Mouse (Mus musculus): ENCODE data around the gene Ubqln4. TPM values are rescaled to one million over a fixed set of nuclear protein-coding genes. Genes with fewer than 3 reads are reported as not detected.

Ubqln4 gene
- polyA plus RNA-seq, 1 experiment from 2014 or later: 47.8 TPM

- Histone ChIP-seq H3K36me3 (ENCODE audit: control insufficient read depth, insufficient read depth, low read length) (peaks cover 6% of the 10 kb centered on the region), H3K4me2 (ENCODE audit: low read length) (peak overlapping the region; percentile 98), H3K4me3 (replicated peaks; ENCODE audit: low read depth, low read length) (peak overlapping the region; percentile 52), H3K4me1 (ENCODE audit: control insufficient read depth, insufficient read depth, low read length) (peaks cover 57% of the 10 kb centered on the region), H3K27ac (replicated peaks; ENCODE audit: low read depth, low read length) (peak overlapping the region; percentile 99), H3K9ac (replicated peaks; ENCODE audit: low read length) (peak overlapping the region; percentile 98), H3K9me3 (ENCODE audit: control insufficient read depth, low read length) (no peaks in the 10 kb centered on the region), H3K27me3 (ENCODE audit: control insufficient read depth, insufficient read depth, low read length) (no peaks in the 10 kb centered on the region)
- DNase-seq (peak; percentile 35), ATAC-seq (ENCODE audit: low FRiP score, low TSS enrichment) (no peak)
- 4% methylated on average over 11 of the region's 11 CpGs for WGBS
Observed at GRCm38 (mm10) chr3:88530082-88530864, 23.3 kb upstream of the Ubqln4 start.

- Histone ChIP-seq H3K4me1 (ENCODE audit: control insufficient read depth, insufficient read depth, low read length) (peaks cover 62% of the 10 kb centered on the region), H3K4me3 (replicated peaks; ENCODE audit: low read depth, low read length) (peak overlapping the region; percentile 52), H3K36me3 (ENCODE audit: control insufficient read depth, insufficient read depth, low read length) (peaks cover 19% of the 10 kb centered on the region), H3K27ac (replicated peaks; ENCODE audit: low read depth, low read length) (peak overlapping the region; percentile 99), H3K4me2 (ENCODE audit: low read length) (peak overlapping the region; percentile 98), H3K9me3 (ENCODE audit: control insufficient read depth, low read length) (no peaks in the 10 kb centered on the region), H3K9ac (replicated peaks; ENCODE audit: low read length) (peak overlapping the region; percentile 98), H3K27me3 (ENCODE audit: control insufficient read depth, insufficient read depth, low read length) (no peaks in the 10 kb centered on the region)
- ATAC-seq (ENCODE audit: low FRiP score, low TSS enrichment): peak; percentile 81
- DNase-seq: peak; percentile 95
- under 1% methylated on average over 61 of the region's 63 CpGs for WGBS
Observed at GRCm38 (mm10) chr3:88531348-88532298, 21.9 kb upstream of the Ubqln4 start.

- peak within 1 kb of the TSS; percentile 98 for H3K9ac ChIP-seq (replicated peaks; ENCODE audit: low read length)
- under 1% methylated on average over 18 of the region's 31 CpGs for WGBS
- H3K36me3 ChIP-seq (ENCODE audit: control insufficient read depth, insufficient read depth, low read length): peaks cover 26% of the 10 kb centered on the region
- H3K27ac ChIP-seq (replicated peaks; ENCODE audit: low read depth, low read length): peak within 1 kb of the TSS; percentile 99
- peak within 1 kb of the TSS; percentile 98 for H3K4me2 ChIP-seq (ENCODE audit: low read length)
- peak within 1 kb of the TSS; percentile 52 for H3K4me3 ChIP-seq (replicated peaks; ENCODE audit: low read depth, low read length)
- H3K27me3 ChIP-seq (ENCODE audit: control insufficient read depth, insufficient read depth, low read length): no peaks in the 10 kb centered on the region
- DNase-seq: no peak
- ATAC-seq (ENCODE audit: low FRiP score, low TSS enrichment): no peak
- no peaks in the 10 kb centered on the region for H3K9me3 ChIP-seq (ENCODE audit: control insufficient read depth, low read length)
- peaks cover 62% of the 10 kb centered on the region for H3K4me1 ChIP-seq (ENCODE audit: control insufficient read depth, insufficient read depth, low read length)
Observed at GRCm38 (mm10) chr3:88532299-88532674, 21.3 kb upstream of the Ubqln4 start, which contains the start of gene Mex3a. Mex3a (plus strand) TSS chr3:88532395.

GRCm38 (mm10) chr3:88532689-88533511 lies 20.7 kb upstream of the Ubqln4 start:
- 0% methylated on average over 40 of the region's 40 CpGs for WGBS
- Histone ChIP-seq H3K9ac (replicated peaks; ENCODE audit: low read length) (peak overlapping the region; percentile 98), H3K27me3 (ENCODE audit: control insufficient read depth, insufficient read depth, low read length) (no peaks in the 10 kb centered on the region), H3K9me3 (ENCODE audit: control insufficient read depth, low read length) (no peaks in the 10 kb centered on the region), H3K4me1 (ENCODE audit: control insufficient read depth, insufficient read depth, low read length) (peaks cover 62% of the 10 kb centered on the region), H3K4me3 (replicated peaks; ENCODE audit: low read depth, low read length) (peak overlapping the region; percentile 52), H3K27ac (replicated peaks; ENCODE audit: low read depth, low read length) (peak overlapping the region; percentile 99), H3K4me2 (ENCODE audit: low read length) (peak overlapping the region; percentile 98), H3K36me3 (ENCODE audit: control insufficient read depth, insufficient read depth, low read length) (peaks cover 32% of the 10 kb centered on the region)
- DNase-seq (peak; percentile 82), ATAC-seq (ENCODE audit: low FRiP score, low TSS enrichment) (peak; percentile 18)

GRCm38 (mm10) chr3:88533706-88534105 lies 19.9 kb upstream of the Ubqln4 start:
- H3K4me3 ChIP-seq (replicated peaks; ENCODE audit: low read depth, low read length): peak overlapping the region; percentile 52
- peaks cover 40% of the 10 kb centered on the region for H3K36me3 ChIP-seq (ENCODE audit: control insufficient read depth, insufficient read depth, low read length)
- peak overlapping the region; percentile 98 for H3K4me2 ChIP-seq (ENCODE audit: low read length)
- DNase-seq: peak; percentile 36
- peaks cover 65% of the 10 kb centered on the region for H3K4me1 ChIP-seq (ENCODE audit: control insufficient read depth, insufficient read depth, low read length)
- ATAC-seq (ENCODE audit: low FRiP score, low TSS enrichment): no peak
- peak overlapping the region; percentile 98 for H3K9ac ChIP-seq (replicated peaks; ENCODE audit: low read length)
- H3K9me3 ChIP-seq (ENCODE audit: control insufficient read depth, low read length): no peaks in the 10 kb centered on the region
- H3K27ac ChIP-seq (replicated peaks; ENCODE audit: low read depth, low read length): peak overlapping the region; percentile 99
- WGBS: 3% methylated on average over 5 of the region's 5 CpGs
- H3K27me3 ChIP-seq (ENCODE audit: control insufficient read depth, insufficient read depth, low read length): no peaks in the 10 kb centered on the region

- H3K4me2 ChIP-seq (ENCODE audit: low read length): peak overlapping the region; percentile 98
- WGBS: 2% methylated on average over 3 of the region's 3 CpGs
- H3K9ac ChIP-seq (replicated peaks; ENCODE audit: low read length): peak overlapping the region; percentile 98
- no peak for ATAC-seq (ENCODE audit: low FRiP score, low TSS enrichment)
- no peak for DNase-seq
- no peaks in the 10 kb centered on the region for H3K9me3 ChIP-seq (ENCODE audit: control insufficient read depth, low read length)
- peak overlapping the region; percentile 72 for H3K27ac ChIP-seq (replicated peaks; ENCODE audit: low read depth, low read length)
- peaks cover 49% of the 10 kb centered on the region for H3K36me3 ChIP-seq (ENCODE audit: control insufficient read depth, insufficient read depth, low read length)
- H3K4me1 ChIP-seq (ENCODE audit: control insufficient read depth, insufficient read depth, low read length): peaks cover 61% of the 10 kb centered on the region
- peak overlapping the region; percentile 52 for H3K4me3 ChIP-seq (replicated peaks; ENCODE audit: low read depth, low read length)
- no peaks in the 10 kb centered on the region for H3K27me3 ChIP-seq (ENCODE audit: control insufficient read depth, insufficient read depth, low read length)
Observed at GRCm38 (mm10) chr3:88535005-88535404, 18.6 kb upstream of the Ubqln4 start.

- 23% methylated on average over 4 of the region's 4 CpGs for WGBS
- H3K36me3 ChIP-seq (ENCODE audit: control insufficient read depth, insufficient read depth, low read length): peaks cover 54% of the 10 kb centered on the region
Observed at GRCm38 (mm10) chr3:88535527-88535926, 18.0 kb upstream of the Ubqln4 start.

More at GRCm38 (mm10) chr3:88535527-88535926, 18.0 kb upstream of the Ubqln4 start:
- Histone ChIP-seq H3K27ac (replicated peaks; ENCODE audit: low read depth, low read length) (peak overlapping the region; percentile 72), H3K27me3 (ENCODE audit: control insufficient read depth, insufficient read depth, low read length) (no peaks in the 10 kb centered on the region), H3K9me3 (ENCODE audit: control insufficient read depth, low read length) (no peaks in the 10 kb centered on the region), H3K9ac (replicated peaks; ENCODE audit: low read length) (peak overlapping the region; percentile 98), H3K4me1 (ENCODE audit: control insufficient read depth, insufficient read depth, low read length) (peaks cover 61% of the 10 kb centered on the region), H3K4me3 (replicated peaks; ENCODE audit: low read depth, low read length) (peak overlapping the region; percentile 52), H3K4me2 (ENCODE audit: low read length) (peak overlapping the region; percentile 98)
- ATAC-seq (ENCODE audit: low FRiP score, low TSS enrichment) (no peak), DNase-seq (peak; percentile 17)
